Mouse (Mus musculus) liver (tissue): Measurements from ENCODE around the gene Obsl1.
A peak's percentile ranks its signal among the peaks of the same experiment; 100 is the strongest.

ENCODE experiments used
- DNase-seq: peaks from one replicate; pipeline ENCODE4 v3.0.0-alpha.2; 2020; ENCODE audit warnings: mixed read lengths

Gene Obsl1

GRCm38 (mm10) chr1:75505956-75506831, at the start of gene Obsl1:
Gene Obsl1 (minus strand): TSS chr1:75506452.
- peak; percentile 77 for DNase-seq

- no peak for DNase-seq
Measured at GRCm38 (mm10) chr1:75555680-75556079, 49.4 kb upstream of the Obsl1 start.

- DNase-seq, result no peak
Measured at GRCm38 (mm10) chr1:75550586-75550985, 44.3 kb upstream of the Obsl1 start.

GRCm38 (mm10) chr1:75549289-75550279, 43.3 kb upstream of the Obsl1 start:
- no peak for DNase-seq

GRCm38 (mm10) chr1:75548871-75549270, 42.6 kb upstream of the Obsl1 start:
- DNase-seq, result no peak

GRCm38 (mm10) chr1:75548083-75548482, 41.8 kb upstream of the Obsl1 start:
- DNase-seq, result no peak

- DNase-seq, result no peak
Measured at GRCm38 (mm10) chr1:75547351-75547750, 41.1 kb upstream of the Obsl1 start.

GRCm38 (mm10) chr1:75545965-75546956, 40.0 kb upstream of the Obsl1 start, which contains the start of gene Slc4a3:
Gene Slc4a3 (plus strand): TSS chr1:75546266.
- DNase-seq, result peak; percentile 39

- no peak for DNase-seq
Measured at GRCm38 (mm10) chr1:75544351-75544750, 38.1 kb upstream of the Obsl1 start.

- DNase-seq, result no peak
Measured at GRCm38 (mm10) chr1:75541496-75541895, 35.2 kb upstream of the Obsl1 start.

- no peak for DNase-seq
Measured at GRCm38 (mm10) chr1:75538597-75539190, 32.4 kb upstream of the Obsl1 start.

- DNase-seq, result no peak
Measured at GRCm38 (mm10) chr1:75537587-75537986, 31.3 kb upstream of the Obsl1 start.

GRCm38 (mm10) chr1:75533325-75534252, 27.3 kb upstream of the Obsl1 start:
- no peak for DNase-seq

- no peak for DNase-seq
Measured at GRCm38 (mm10) chr1:75532280-75533172, 26.3 kb upstream of the Obsl1 start.

GRCm38 (mm10) chr1:75530546-75530945, 24.3 kb upstream of the Obsl1 start:
- DNase-seq, result no peak

GRCm38 (mm10) chr1:75524679-75525078, 18.4 kb upstream of the Obsl1 start:
- no peak for DNase-seq

- DNase-seq, result peak; percentile 93
Measured at GRCm38 (mm10) chr1:75521321-75522031, 15.2 kb upstream of the Obsl1 start, which contains the start of gene Stk11ip. Gene Stk11ip (plus strand): TSS chr1:75521529.

GRCm38 (mm10) chr1:75519576-75519975, 13.3 kb upstream of the Obsl1 start:
- no peak for DNase-seq

- DNase-seq, result no peak
Measured at GRCm38 (mm10) chr1:75518427-75518826, 12.2 kb upstream of the Obsl1 start.
